Mouse (Mus musculus): ENCODE results near the gene Ltbp2.

Gene Ltbp2

DNA sequence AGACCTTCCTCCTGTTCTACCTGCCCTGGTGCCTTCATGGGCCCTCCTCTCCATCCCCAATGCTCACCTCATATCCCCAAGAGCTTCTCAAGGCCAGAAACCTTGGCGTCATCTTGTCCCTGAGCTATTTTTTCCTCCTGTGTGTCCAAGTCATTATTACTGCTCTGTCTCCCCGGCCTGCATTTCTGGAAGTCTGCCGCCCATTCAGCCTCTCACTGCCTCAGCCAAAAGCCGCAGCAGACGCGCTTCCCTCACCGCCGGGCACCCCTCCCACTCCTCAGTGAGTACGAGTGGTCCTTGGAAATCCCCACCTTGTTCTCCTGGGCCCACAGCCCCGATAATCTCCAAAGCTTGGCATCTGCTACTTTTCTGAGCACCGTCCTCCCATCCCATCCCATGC lies 3.8 kb upstream of the Ltbp2 start:
- DNase-seq (ENCODE audit: low read depth, low spot score): no peak

DNA sequence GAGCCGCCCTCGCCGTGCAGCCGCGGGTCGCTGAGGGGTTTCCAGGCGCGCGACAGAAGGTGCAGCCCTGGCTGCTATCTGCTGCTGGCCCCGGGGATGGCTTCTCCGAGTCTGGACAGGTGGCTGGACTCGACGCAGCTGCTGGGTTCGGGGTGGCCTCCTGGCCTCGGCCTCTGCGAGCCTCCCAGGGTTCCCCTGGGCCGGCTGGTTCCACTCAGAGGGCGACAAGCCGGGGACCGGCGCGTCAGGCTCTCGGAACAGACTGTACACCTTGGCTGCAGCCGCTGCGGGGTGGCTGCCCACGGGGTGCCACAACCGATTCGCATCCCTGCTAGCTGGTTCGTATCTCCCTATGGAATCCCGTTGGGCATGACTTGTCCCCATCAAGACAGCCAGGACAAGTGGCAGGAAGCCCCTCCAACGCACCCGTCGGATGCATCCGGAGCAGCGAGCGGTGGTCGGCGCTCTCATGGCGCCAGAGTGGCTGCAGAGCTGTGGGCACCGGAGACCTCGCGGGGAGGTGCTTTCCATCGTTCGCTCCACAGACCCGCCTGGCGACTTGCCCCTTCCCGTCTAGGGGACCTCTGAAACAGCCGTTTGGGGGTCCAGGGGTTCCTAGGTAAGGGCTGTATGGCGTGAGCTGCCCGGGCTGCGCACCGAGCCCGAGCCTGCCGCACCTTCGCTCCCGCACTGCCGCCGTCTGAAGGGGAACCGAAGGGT lies 411 bp downstream of the Ltbp2 start:
- peak; percentile 17 for DNase-seq (ENCODE audit: low read depth, low spot score)

- DNase-seq (ENCODE audit: low read depth, low spot score): peak; percentile 64
These were observed 2.9 kb downstream of the Ltbp2 start for GRCm38 (mm10) chr12:84873434-84873833.

GRCm38 (mm10) chr12:84872310-84872709 lies 4.0 kb downstream of the Ltbp2 start:
- DNase-seq (ENCODE audit: low read depth, low spot score): no peak

DNA sequence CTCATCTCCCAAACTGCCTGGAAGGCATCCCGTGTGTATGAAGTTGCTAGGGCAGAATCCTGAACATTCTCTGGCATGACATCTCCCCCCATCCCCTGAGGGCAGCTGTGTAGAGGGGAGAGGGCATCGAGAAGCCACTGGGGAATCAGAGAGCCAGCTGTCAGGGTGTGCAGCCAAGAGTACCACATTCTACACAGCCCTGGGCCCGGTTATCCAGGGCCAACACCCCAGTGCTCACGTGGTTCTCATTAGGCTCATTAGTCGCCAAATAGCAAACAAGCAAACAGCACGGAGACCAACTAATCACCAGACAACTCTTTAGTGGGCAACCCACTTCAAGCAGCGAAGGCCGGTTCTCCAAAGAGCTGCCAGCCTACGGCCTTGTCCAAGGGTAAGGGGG lies 10.9 kb downstream of the Ltbp2 start:
- no peak for DNase-seq (ENCODE audit: low read depth, low spot score)

DNA sequence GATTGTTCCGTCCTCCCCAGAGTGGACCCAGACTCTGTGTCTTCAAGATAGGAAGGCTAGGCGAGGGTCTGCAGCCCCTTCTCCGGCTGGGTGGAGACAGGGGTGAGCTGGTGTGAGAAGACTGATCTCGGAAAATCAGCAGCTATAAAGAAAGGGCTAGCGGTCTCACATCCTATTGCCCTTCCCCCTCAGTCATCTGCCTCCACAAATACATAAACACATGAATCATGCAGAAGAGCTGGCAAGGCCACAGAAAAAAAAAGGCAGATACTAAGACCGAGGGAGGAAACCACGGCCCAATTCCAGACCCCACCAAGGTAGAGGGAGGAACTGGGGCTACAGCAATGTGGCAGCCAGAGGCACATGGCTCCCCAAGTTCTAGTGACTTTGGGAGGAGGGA lies 11.5 kb downstream of the Ltbp2 start:
- no peak for DNase-seq (ENCODE audit: low read depth, low spot score)

DNA sequence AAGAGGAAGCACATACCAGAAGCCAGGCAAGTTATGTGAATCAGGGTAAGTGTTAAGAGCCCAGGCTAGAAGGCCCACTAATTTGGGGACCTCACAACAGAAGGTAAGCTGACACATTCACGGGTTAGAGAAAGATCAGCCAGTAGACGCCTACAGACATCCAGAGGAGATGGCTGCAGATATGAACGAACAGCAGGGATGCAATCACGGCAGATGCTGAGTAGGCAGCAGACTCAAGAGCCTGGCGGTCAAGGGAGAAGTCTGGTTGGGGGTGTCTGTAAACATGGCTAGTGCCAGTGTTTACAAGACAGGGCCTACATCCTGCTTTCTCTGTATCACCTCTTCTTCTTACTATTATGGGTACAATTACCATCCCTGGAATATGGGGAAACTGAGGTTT lies 13.1 kb downstream of the Ltbp2 start:
- DNase-seq (ENCODE audit: low read depth, low spot score): no peak

GRCm38 (mm10) chr12:84862136-84862910 lies 14.0 kb downstream of the Ltbp2 start:
- no peak for DNase-seq (ENCODE audit: low read depth, low spot score)

DNA sequence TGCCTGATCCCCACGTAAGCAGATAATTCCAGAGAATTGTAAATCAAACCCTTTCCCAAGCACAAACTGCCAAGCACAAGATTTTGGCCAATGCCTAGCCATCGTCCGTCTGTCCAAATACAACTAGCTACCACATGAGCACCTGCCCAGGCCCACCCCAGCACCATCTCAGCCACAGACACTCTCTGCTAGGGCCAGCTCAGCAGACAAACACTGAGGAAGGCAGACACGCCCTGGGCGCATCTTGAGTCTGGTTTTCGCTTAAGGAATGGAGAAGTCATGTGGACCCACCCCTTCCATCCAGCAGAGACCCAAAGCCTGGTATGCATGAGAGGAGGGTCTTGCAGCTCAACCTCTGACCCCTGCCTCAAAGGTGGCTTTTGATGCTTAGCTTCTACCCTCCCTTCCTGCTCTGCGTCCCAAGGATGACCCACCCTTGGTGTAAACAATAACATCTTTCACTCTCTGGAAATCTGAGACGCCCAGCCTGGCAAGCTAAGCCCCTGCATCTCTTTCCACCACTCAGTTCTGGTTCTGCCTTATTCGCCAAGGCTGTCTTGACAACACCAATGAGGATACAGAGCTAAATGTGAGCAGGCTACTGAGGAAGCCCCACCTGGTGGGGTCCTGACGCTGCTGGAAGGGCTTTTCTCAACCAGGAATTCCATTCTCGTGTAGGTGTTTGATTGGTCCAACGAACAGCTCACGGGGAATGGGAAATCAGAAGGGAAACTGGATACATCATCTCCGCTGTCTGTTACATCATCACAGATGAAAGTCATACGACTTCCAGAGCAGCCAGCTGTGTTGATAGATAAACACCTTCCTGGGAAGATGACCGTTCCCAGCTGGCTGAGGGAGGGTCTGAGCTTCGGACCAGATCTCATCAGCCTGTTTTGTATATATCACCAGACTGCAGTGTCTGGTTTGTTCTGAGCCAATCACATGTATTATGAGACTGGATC lies 17.9 kb downstream of the Ltbp2 start:
- no peak for DNase-seq (ENCODE audit: low read depth, low spot score)

DNA sequence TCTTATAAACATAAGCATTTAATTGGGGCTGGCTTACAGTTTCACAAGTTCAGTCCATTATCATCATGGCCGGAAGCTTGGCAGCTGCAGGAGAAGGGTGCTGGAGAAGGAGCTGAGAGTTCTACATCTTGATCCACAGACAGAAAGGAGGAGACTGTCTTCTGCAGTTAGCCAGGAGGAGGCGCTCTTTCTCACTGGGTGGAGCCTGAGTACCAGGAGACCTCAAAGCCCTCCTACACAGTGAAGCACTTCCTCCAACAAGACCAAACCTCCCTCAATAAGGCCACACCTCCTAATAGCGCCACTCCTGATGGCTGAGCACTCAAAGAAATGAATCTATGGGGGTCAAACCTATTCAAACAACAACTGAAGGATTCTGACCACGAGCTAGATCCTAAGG lies 18.6 kb downstream of the Ltbp2 start:
- peak; percentile 20 for DNase-seq (ENCODE audit: low read depth, low spot score)

- DNase-seq (ENCODE audit: low read depth, low spot score): no peak
These were observed 19.8 kb downstream of the Ltbp2 start for GRCm38 (mm10) chr12:84856532-84856931.

- DNase-seq (ENCODE audit: low read depth, low spot score): no peak
These were observed 21.2 kb downstream of the Ltbp2 start for GRCm38 (mm10) chr12:84855084-84855625.

DNA sequence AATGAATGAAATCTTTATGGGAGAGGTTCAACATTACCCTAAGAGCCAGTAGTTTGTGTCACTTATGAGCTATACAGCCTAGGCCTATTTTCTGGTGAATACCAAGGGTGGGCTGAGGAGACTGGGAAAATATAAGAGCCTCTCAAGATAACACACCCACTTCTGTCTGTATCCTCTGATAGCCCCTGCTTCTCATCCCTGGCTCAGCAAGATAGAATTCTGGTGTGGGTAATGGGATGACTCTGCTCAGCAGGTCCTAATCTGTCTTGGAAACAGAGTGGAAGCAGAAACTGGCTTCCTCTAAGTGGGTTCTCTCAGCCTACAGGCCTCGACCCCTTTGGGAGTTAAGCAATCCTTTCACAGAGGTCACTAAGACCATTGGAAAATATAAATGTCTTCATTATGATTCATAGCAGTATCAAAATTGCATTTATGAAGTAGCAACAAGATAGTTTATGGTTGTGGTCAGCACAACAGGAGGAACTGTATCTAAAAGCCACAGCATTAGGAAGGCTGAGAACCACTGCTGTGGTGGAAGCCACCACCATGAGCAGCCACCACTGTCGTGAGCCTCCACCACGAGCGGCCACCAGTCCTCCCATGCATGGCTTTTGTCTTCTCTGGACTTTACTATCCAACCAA lies 21.8 kb downstream of the Ltbp2 start:
- DNase-seq (ENCODE audit: low read depth, low spot score): no peak

- peak; percentile 30 for DNase-seq (ENCODE audit: low read depth, low spot score)
These were observed 24.8 kb downstream of the Ltbp2 start for GRCm38 (mm10) chr12:84851403-84852040.

- DNase-seq (ENCODE audit: low read depth, low spot score): no peak
These were observed 28.4 kb downstream of the Ltbp2 start for GRCm38 (mm10) chr12:84847882-84848281.

DNA sequence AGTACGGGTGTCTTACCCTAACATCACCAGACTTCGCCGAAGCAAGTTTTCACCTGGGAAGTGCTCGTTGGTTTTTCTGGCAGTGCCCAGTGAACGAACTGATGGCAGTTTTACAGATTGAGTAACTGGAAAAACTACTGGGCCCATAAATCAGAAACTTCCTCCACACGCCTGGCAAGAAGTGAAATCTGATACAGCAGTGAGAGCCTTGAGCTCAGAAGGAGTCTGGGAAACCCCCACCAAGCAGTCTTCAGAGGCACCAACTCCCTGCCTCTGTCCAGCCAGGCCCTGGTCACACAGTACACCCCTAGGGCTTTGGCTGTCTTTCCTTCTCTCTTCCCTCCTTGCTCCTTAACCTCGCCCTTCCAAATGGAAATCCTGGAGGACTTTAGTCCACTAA lies 28.9 kb downstream of the Ltbp2 start:
- no peak for DNase-seq (ENCODE audit: low read depth, low spot score)

DNA sequence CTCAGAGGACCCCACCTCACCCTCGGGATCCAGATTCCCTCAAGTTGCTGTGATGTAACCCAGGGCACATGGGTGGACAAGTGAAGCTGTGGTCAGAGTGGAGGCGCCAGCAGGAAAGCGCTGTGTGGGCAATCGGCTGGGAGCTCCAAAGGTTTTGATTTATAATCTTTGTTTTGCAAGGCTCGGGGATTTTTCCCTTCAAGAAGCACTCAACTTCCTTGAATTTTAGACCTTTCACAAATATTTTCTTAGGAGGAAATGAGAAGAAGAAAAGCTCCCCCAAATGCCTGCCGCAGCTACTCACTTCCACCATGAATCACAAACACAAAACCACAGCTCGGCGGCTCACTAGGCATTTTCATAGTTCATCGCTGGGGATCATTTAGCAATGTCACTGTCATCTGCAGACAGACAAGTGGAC lies 29.7 kb downstream of the Ltbp2 start:
- no peak for DNase-seq (ENCODE audit: low read depth, low spot score)

DNA sequence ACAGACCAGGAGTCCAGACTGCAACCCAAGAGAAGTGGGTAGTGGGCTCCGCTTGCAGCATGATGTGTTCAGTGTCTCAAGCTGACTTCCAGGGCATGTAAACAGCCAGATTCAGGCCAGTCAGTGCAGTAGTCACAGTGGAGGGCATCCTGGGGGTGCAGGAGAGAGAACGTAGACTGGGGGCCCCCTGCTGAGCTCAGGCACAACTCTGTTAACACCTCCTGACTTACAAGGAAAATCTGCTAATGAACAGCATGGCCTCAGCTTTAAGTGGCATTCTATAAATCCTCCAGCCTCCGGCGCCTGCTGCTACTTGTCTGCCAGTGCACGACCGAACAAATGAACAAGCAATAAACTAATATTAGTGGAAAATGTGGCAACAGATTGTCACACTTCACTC lies 33.6 kb downstream of the Ltbp2 start:
- no peak for DNase-seq (ENCODE audit: low read depth, low spot score)

DNA sequence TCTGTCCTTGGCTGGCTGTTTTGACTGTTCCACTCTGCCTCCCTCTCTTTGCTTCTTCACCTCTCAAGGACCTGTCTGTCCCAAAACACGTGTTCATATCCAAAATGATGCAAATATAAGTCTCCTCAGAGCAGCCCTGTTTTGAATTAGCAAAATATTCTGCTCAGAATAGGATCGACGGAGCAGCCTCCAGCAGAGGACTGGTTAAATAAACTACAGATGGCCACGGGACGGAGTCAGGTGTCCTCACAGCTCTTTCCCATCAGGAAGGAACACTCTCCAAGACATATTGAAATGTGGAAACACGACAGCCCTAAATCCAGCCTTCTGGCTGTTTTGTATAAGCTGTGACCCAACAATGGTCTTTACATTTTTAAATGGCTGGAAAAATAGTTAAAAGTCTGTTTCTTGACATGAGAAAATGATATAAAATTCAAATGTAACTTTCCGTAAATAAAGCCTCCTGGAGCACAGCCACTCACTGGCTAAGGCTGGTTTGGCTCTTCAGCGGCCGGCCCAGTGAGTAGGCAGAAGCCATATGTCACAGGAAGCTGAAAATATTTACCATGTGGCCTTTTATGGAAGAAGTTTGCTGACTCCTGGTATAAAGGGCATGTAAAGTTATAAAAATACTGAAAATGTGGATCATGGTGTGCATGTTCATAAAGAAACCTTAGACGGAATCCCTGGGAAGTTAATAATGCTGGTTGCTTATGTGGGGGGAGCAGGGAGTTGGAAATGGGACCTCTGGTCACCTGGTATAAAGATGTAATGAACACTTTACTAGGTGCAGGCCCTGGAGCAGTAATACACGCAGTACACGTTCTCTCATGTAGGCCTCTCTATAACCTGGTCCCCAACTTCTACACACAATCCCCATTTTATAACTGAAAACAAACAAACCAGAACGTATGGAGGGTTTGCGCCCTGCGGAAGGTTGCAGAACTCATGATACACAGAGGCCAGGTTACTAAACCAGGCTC lies 34.9 kb downstream of the Ltbp2 start:
- no peak for DNase-seq (ENCODE audit: low read depth, low spot score)

DNA sequence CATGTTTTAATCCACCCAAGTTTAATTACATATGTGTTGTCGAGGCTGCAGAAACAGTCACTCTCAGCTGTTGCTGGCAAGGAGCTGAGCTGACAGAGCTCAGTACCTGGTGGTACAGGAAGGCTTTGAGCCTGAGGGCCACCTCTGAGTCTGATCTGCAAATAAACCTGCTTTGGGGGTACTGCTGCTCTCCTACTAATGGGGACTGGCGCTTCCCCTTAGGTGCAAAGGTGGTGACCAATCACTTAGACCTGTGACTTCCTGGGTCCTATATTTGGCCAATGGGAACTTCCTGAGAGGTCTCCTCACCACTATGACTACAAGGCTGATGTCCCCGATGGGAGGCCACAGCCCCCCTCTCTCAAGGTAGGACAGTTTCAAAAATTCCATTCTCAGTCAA lies 35.6 kb downstream of the Ltbp2 start:
- DNase-seq (ENCODE audit: low read depth, low spot score): no peak

Data from CD4-positive, CD25-positive, alpha-beta regulatory T cell, adult 2 months (primary cell).